Mouse (Mus musculus) gastrocnemius, postnatal 36 days (tissue): ENCODE data around the gene Gskip. TPM values are rescaled to one million over a fixed set of nuclear protein-coding genes. Genes with fewer than 3 reads are reported as not detected.

Source experiments
- DNase-seq, 2 experiments: peaks; one replicate each; pipeline ENCODE4 v3.0.0; 2022
- intact Hi-C: fragments of 180-260 bp; cut with DNase I; formaldehyde crosslinking; loops from one replicate; pipeline ENCODE4 v1.15.1; 2025
- total RNA-seq, 2 experiments: library from RNA; stranded (reverse); gene quantifications; 2 replicates each; pipeline ENCODE4 v1.2.3; 2021

The Gskip gene
- total RNA-seq, 2 experiments from 2014 or later, result 5.1 to 5.6 TPM

GRCm38 (mm10) chr12:105720196-105720595 lies 35.6 kb downstream of the Gskip start:
- intact Hi-C loops, result no loop called here
- DNase-seq, result no peak

GRCm38 (mm10) chr12:105721452-105722132 lies 37.0 kb downstream of the Gskip start:
- intact Hi-C loops, result no loop called here
- DNase-seq, result no peak

DNA sequence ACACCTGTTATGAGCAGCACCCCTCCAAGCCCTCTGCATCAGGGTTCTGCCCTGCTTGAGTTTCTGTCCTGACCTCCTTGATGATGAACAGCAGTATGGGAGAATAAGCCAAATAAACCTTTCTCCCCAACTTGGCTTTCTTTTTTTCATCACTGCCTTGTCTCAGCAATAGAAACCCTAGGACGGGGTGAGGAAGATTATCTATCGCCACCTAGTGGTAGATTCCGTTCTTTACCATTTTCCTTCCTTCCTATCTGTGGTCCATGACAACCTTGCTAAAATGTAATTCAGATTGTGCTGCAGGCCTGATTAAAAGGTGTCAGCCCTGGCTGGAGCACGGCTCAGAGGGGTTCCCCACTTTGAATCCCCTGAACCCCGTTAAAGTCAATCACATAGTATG lies 38.0 kb downstream of the Gskip start:
- no peak for DNase-seq
- intact Hi-C loops, result no loop called here

DNA sequence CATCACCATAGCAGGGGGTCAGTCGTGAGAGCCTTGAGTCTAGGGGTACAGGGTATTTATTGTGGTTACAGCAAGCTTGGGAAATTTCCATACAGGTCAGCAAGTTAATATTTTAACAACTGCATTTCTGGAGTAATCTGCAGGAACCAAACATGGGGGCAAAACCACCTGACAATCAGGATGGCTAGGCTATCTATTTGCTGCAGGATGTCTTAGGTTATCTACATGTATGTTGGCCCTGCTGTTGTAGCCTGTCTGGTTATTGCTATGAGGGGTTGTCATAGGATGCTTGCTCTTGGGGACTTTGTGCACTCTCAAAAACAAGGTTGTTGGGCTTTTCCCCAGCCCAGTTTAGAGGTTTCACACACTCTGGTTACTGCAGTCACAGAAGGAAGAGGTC lies 40.0 kb downstream of the Gskip start:
- intact Hi-C loops, result loop anchor here (5.0 kb wide), 1 partner anchor 227 kb away; no protein-coding TSS in a partner anchor

DNA sequence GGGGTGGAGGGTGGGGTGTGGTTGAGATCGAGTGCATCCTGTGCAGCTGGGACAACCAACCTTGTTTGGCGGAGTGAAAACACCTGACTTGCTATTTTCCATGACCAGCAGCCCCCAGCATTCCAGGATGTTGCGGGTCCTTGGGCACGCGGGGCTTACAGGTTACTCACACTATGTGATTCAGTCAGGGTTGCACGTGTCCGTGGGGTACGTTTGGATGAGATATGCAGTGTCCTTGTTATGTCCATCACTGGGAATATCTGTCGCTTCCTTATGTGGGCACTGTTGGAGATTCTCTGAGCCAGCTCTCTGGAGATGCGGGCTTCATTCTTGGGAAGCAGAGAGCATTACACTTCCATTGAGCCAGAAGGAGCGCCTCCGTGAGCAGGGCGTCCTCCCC lies 41.1 kb downstream of the Gskip start:
- no peak for DNase-seq
- intact Hi-C loops, result loop anchor here (5.0 kb wide), 1 partner anchor 228 kb away; no protein-coding TSS in a partner anchor

More for the DNA sequence above, 40.0 kb downstream of the Gskip start:
- no peak for DNase-seq

DNA sequence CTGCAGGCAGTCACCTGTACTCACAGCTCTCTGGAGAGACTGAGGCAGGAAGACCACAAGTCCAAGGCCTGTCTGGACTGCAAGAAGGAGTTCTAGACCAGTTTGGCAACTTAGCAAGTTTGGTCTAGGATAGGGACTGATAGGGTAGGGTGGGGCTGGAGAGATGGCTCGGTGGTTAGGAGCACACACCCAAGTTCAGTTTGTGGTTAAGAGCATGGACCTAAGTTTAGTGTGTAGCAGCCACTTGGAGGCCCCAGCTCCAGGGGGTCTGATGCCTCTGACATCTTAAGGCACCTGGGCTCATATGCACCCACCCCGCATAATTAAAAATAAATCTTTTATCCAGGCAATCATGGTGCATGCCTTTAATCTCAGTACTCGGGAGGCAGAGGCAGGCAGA lies 42.6 kb downstream of the Gskip start:
- intact Hi-C loops, result loop anchor here (5.0 kb wide), 1 partner anchor 230 kb away; no protein-coding TSS in a partner anchor

DNA sequence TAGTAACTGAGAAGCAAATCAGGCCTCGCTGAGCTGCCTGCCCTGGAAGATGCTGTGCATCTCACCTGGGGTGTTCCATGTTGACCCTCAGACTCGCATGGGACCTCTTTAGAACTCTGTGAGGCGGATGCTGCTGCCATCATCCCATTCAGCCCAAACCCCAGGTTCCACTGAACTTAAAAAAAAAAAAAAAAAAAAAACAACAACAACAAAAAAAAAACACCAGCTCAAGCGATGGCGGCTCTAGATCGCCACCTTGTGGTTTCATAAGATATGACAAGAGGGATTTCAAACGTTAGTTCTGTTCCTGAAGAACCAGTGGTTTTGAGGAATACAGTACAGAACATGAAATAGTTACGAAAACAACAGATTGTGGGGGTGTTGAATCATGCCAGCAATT lies 43.3 kb downstream of the Gskip start:
- intact Hi-C loops, result loop anchor here (5.0 kb wide), 1 partner anchor 231 kb away; no protein-coding TSS in a partner anchor
- no peak for DNase-seq

More for the DNA sequence above, 42.6 kb downstream of the Gskip start:
- DNase-seq, result no peak

- no peak for DNase-seq
- intact Hi-C loops, result no loop called here
These were observed 46.3 kb downstream of the Gskip start for GRCm38 (mm10) chr12:105730851-105731460.

- intact Hi-C loops, result no loop called here
- DNase-seq, result no peak
These were observed 48.9 kb downstream of the Gskip start for GRCm38 (mm10) chr12:105733370-105734159.

GRCm38 (mm10) chr12:105735226-105735888 lies 50.7 kb downstream of the Gskip start:
- no peak for DNase-seq
- intact Hi-C loops, result no loop called here

GRCm38 (mm10) chr12:105735889-105736251 lies 51.2 kb downstream of the Gskip start:
- intact Hi-C loops, result no loop called here
- no peak for DNase-seq

GRCm38 (mm10) chr12:105738316-105739096 lies 53.9 kb downstream of the Gskip start:
- DNase-seq, result no peak
- intact Hi-C loops, result no loop called here

GRCm38 (mm10) chr12:105739656-105740055 lies 55.0 kb downstream of the Gskip start:
- no peak for DNase-seq
- intact Hi-C loops, result no loop called here

GRCm38 (mm10) chr12:105748114-105748513 lies 63.5 kb downstream of the Gskip start:
- intact Hi-C loops, result no loop called here
- no peak for DNase-seq

Other genes with a start within 250 kb of the Gskip start
- under 1 TPM; 0.23 to 0.42 TPM for gene D430019H16Rik, start 231.0 kb upstream of the Gskip start, total RNA-seq
- under 1 TPM; 0.52 to 0.66 TPM for gene Bdkrb2, start 121.6 kb upstream of the Gskip start, total RNA-seq
- under 1 TPM in 1 of 2 experiments, not detected in 1; 0.20 TPM for gene Bdkrb1, start 81.7 kb upstream of the Gskip start, total RNA-seq
- 10 to 100 TPM; 15.0 to 16.7 TPM for gene Atg2b, start 382 bp downstream of the Gskip start, total RNA-seq
- gene Ak7, start 21.1 kb downstream of the Gskip start, total RNA-seq, result not detected
- 10 to 100 TPM; 61.5 to 69.4 TPM for gene Papola, start 99.9 kb downstream of the Gskip start, total RNA-seq